Mouse (Mus musculus) erythroblast, embryonic 14.5 days (primary cell): ENCODE data around the gene S100a3. TPM values are rescaled to one million over a fixed set of nuclear protein-coding genes. Genes with fewer than 3 reads are reported as not detected.

ENCODE experiments used
- H3K27me3 ChIP-seq: 2 replicates; pipeline ENCODE4 v1.6.1; 2012; ENCODE audit warnings: inconsistent platforms; ENCODE audit not compliant: control insufficient read depth
- H3K36me3 ChIP-seq: 2 replicates; pipeline ENCODE4 v1.6.1; 2012; ENCODE audit warnings: mild to moderate bottlenecking, inconsistent platforms; ENCODE audit not compliant: control insufficient read depth
- H3K4me1 ChIP-seq: 2 replicates; pipeline ENCODE4 v1.6.1; 2012; ENCODE audit warnings: inconsistent platforms; ENCODE audit not compliant: control insufficient read depth
- H3K4me3 ChIP-seq: replicated peaks from 2 replicates; pipeline ENCODE3; 2012; ENCODE audit warnings: moderate library complexity, mild to moderate bottlenecking, inconsistent platforms
- H3K9me3 ChIP-seq: 2 replicates; pipeline ENCODE4 v1.6.1; 2012; ENCODE audit warnings: low read length, inconsistent platforms, mixed read lengths; ENCODE audit not compliant: control insufficient read depth
- GATA1 ChIP-seq: IDR thresholded peaks from 2 replicates; pipeline ENCODE4 v1.6.1; 2012; ENCODE audit warnings: low read length, inconsistent platforms, mixed read lengths
- TAL1 ChIP-seq: IDR thresholded peaks from 3 replicates; pipeline ENCODE4 v1.6.1; 2012; ENCODE audit warnings: low read length, inconsistent platforms, mixed read lengths
- polyA plus RNA-seq: library from polyadenylated mRNA; stranded (reverse); fragments of >175 nt; gene quantifications from 2 replicates; pipeline ENCODE4 v1.2.3, GENCODE M21; 2012

Gene S100a3
- polyA plus RNA-seq, 1 experiment, result not detected

DNA sequence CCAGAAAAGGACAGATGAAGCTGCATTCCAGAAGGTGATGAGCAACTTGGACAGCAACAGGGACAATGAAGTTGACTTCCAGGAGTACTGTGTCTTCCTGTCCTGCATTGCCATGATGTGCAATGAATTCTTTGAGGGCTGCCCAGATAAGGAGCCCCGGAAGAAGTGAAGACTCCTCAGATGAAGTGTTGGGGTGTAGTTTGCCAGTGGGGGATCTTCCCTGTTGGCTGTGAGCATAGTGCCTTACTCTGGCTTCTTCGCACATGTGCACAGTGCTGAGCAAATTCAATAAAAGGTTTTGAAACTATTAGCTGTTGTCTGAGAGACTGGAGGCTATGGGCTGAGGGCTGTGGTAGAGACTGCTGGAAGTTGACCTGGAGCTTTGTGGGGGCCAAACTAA lies 45.4 kb downstream of the S100a3 start:
- H3K4me3 ChIP-seq, result no peak overlapping the region
- no peaks in the 10 kb centered on the region for H3K36me3 ChIP-seq
- H3K27me3 ChIP-seq, result no peaks in the 10 kb centered on the region
- no peak for TF ChIP-seq GATA1
- no peak for TF ChIP-seq TAL1
- no peaks in the 10 kb centered on the region for H3K9me3 ChIP-seq
- no peaks in the 10 kb centered on the region for H3K4me1 ChIP-seq

DNA sequence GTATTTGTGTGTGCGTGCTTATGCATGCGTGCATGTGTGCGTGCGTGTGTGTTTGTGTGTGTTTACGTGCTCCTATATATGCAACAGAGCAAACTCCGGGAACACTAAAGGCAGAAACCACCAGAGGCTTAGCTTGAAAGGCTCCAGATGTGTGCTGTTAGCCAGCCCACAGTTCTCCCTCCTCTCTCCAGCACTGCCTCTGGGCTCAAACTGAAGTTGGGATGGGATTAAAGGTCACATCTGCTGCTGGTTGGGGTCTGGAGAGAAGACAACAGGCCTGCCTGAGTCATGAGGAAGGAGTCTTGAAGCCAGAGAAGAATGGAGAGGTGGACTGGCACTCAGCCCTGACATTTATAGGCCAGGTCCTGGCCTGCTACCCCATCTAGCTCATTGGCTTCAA lies 45.8 kb downstream of the S100a3 start:
- Histone ChIP-seq H3K4me1 (no peaks in the 10 kb centered on the region), H3K36me3 (no peaks in the 10 kb centered on the region), H3K9me3 (no peaks in the 10 kb centered on the region), H3K4me3 (no peak overlapping the region), H3K27me3 (no peaks in the 10 kb centered on the region)
- TF ChIP-seq GATA1 (no peak), TAL1 (no peak)

DNA sequence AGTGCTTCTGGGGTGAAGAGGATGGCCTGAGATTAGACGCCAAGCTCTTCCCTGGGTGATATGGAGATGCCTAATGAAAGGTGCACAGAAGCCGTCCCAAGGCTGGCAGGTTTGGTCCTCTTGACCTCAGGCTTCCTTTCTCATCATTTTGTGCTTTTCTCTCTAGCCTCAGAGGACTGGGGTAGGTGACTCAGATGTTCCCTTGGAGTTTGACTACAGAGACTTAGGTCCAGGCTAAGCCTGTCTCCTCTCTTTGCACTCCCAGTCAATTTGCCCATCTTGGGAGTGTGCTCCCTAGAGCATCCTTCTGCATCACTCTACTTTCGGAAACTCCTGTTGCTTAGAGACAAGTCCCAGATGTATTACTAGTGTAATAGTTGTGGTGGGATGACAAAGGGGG lies 47.0 kb downstream of the S100a3 start:
- no peaks in the 10 kb centered on the region for H3K27me3 ChIP-seq
- H3K4me1 ChIP-seq, result no peaks in the 10 kb centered on the region
- H3K9me3 ChIP-seq, result no peaks in the 10 kb centered on the region
- H3K36me3 ChIP-seq, result no peaks in the 10 kb centered on the region
- no peak for TF ChIP-seq GATA1
- TF ChIP-seq TAL1, result no peak
- H3K4me3 ChIP-seq, result no peak overlapping the region

DNA sequence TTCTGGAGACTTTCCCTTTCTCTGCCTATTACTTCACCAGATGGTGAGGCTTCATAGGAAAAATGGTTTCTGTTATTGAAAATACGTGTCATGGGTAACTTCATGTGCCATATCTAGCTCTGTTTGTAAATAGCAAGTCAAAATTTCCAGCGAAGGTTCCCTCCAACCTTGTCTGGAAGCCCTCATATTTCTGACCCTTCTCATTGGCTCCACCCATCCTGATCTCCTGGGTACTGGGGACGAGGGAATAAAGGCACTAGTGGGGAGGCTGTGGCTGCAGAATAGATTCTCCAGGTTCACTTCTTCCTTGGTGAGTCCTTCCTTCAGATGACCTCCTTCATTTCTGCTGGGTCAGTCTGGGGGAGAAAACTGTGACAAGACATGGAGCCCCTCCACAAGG lies 47.8 kb downstream of the S100a3 start, which contains the start of gene S100a5:
TSS of gene S100a5 (plus strand) at position 301 of the 400 bp plus-strand sequence.
- Histone ChIP-seq H3K9me3 (no peaks in the 10 kb centered on the region), H3K4me1 (peaks cover 6% of the 10 kb centered on the region), H3K36me3 (no peaks in the 10 kb centered on the region), H3K4me3 (no peak within 1 kb of the TSS), H3K27me3 (peaks cover 5% of the 10 kb centered on the region)
- TF ChIP-seq TAL1 (no peak), GATA1 (no peak)

DNA sequence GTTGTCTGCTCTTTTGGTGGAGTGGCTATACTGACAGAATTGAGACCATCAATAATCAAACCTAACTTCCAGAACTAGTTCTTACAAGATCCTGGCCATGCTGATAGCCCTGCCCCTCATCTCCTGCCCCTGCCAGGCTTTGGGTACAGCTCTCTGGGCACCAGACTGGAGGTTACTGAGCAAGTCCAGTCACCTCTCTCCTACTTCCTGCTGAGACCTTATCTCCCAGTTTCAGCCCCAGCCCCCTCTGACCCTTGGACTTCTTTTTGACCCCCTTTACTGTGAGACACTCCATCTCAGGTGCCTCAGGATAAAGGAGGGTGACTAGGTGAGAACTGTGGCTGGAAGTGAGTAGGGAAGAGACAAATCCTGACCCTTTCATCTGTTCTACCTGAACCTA lies 48.7 kb downstream of the S100a3 start:
- TF ChIP-seq TAL1 (no peak), GATA1 (no peak)
- no peaks in the 10 kb centered on the region for H3K9me3 ChIP-seq
- H3K36me3 ChIP-seq, result no peaks in the 10 kb centered on the region
- peaks cover 8% of the 10 kb centered on the region for H3K27me3 ChIP-seq
- H3K4me3 ChIP-seq, result no peak overlapping the region
- H3K4me1 ChIP-seq, result peaks cover 7% of the 10 kb centered on the region

DNA sequence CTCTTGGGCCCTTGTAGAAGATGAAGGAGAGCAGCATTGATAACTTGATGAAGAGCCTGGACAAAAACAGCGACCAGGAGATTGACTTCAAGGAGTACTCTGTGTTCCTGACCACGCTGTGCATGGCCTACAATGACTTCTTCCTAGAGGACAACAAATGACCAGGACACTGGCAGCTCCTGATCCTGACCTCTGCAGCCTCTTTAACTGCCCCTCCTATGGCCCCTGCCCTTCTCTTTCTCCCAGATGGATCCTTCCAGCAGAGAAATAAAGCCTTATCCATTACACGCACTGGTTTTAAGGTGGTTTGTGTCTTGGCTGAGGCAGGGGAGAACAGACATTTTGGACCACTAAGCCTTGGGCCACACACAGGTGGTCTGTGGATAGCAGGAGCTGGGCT lies 51.1 kb downstream of the S100a3 start:
- peaks cover 8% of the 10 kb centered on the region for H3K27me3 ChIP-seq
- H3K9me3 ChIP-seq, result no peaks in the 10 kb centered on the region
- H3K4me3 ChIP-seq, result no peak overlapping the region
- H3K4me1 ChIP-seq, result peaks cover 7% of the 10 kb centered on the region
- TF ChIP-seq GATA1, result no peak
- TF ChIP-seq TAL1, result no peak
- no peaks in the 10 kb centered on the region for H3K36me3 ChIP-seq

DNA sequence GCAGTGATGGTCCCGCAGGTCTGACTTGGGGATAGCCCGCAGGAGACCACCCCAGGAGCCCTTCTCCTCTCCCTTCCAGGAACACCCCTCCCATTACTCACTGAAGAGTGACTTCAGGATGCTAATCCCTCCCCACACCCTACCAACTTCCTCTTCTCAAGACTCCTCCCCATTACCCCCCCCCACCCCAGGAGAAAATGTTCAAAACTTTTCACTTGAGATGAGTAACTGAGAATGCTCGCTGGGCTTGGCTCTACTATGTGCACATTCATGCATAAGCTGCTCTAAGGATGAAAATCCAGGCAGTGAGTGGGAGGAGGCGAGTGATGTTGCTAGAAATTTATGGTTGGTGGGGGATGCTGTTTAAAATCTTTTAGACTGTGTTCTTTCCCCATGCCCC lies 51.7 kb downstream of the S100a3 start:
- Histone ChIP-seq H3K36me3 (no peaks in the 10 kb centered on the region), H3K27me3 (peaks cover 8% of the 10 kb centered on the region), H3K9me3 (no peaks in the 10 kb centered on the region), H3K4me3 (no peak overlapping the region), H3K4me1 (peaks cover 7% of the 10 kb centered on the region)
- TF ChIP-seq TAL1 (no peak), GATA1 (no peak)

DNA sequence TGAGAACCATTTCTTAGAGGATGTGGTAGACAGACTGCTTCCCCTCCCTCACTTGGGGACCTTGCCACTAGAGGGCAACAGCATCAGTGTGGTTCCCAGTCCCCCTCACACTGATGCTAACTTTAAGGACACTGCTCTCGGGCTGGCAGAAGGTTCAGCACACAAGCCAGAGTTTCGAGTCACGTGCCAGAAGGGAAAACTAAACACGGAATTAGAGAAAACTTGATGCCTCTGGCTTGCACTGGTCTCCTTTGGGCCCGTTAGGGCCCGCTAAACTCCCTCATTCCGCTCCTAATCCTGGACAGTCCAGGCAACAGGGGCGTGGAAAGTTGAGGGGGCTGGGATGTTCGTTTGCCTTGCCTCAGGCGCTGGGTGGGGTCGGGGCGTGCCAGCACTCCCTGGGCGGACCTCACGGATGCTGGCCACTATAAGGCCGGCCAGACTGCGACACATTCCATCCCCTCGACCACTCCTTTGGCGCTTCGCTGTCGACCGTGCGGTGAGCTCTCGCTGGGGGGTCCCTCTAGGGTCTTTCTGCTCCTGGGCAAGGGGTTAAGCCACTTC lies 52.4 kb downstream of the S100a3 start, which contains the start of gene S100a6:
TSS of gene S100a6 (plus strand) at position 155 of the 564 bp plus-strand sequence.
- H3K27me3 ChIP-seq, result peaks cover 8% of the 10 kb centered on the region
- TF ChIP-seq GATA1 (no peak), TAL1 (no peak)
- H3K4me3 ChIP-seq, result no peak within 1 kb of the TSS
- H3K36me3 ChIP-seq, result no peaks in the 10 kb centered on the region
- peaks cover 7% of the 10 kb centered on the region for H3K4me1 ChIP-seq
- no peaks in the 10 kb centered on the region for H3K9me3 ChIP-seq

DNA sequence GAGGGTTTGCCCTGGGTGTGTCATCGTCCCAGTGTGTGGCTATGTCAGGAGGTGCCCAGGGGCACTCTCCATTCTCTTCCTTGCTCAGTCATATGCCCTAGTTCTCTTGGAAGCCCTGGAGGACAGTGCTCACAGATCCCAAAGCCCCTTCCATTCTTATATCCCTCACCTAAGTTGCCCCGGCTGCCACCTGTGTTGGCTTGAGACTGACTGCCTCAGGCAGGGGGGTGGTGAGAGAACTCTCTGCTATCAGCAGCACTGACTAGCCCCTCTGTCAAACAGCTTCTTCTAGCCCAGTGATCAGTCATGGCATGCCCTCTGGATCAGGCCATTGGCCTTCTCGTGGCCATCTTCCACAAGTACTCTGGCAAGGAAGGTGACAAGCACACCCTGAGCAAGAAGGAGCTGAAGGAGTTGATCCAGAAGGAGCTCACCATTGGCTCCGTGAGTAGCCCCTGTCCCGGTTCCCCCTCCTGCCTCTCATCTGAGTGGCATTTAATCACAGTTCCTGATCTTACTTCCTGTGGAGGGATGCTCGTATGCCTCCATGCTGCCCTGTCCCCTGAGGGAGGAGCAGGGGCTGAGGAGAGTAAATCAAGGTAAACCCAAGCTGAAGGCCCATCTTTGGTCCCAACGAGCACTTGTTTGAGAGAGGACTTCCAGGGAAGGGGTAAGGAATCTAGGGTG lies 53.2 kb downstream of the S100a3 start:
- Histone ChIP-seq H3K4me1 (peaks cover 7% of the 10 kb centered on the region), H3K27me3 (peaks cover 8% of the 10 kb centered on the region), H3K9me3 (no peaks in the 10 kb centered on the region), H3K36me3 (no peaks in the 10 kb centered on the region), H3K4me3 (no peak overlapping the region)
- TF ChIP-seq TAL1 (no peak), GATA1 (no peak)

DNA sequence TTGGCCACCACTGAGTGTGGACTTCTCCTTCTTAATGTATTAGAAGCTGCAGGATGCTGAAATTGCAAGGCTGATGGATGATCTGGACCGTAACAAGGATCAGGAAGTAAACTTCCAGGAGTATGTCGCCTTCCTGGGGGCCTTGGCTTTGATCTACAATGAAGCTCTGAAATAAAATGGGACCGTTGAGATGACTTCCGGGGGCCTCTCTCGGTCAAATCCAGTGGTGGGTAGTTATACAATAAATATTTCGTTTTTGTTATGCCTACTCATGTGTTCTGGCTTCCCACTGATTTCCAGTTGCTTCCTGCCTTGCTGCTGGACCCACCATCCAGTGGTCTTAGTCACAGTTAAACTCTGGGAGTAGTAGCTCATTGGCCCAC lies 53.8 kb downstream of the S100a3 start:
- Histone ChIP-seq H3K4me3 (no peak overlapping the region), H3K4me1 (peaks cover 7% of the 10 kb centered on the region), H3K27me3 (peaks cover 8% of the 10 kb centered on the region), H3K36me3 (no peaks in the 10 kb centered on the region), H3K9me3 (no peaks in the 10 kb centered on the region)
- TF ChIP-seq TAL1 (no peak), GATA1 (no peak)
